Mouse (Mus musculus) ES-E14 (cell line): ENCODE results near the gene Nkx6-1. TPM values are rescaled to one million over a fixed set of nuclear protein-coding genes. Genes with fewer than 3 reads are reported as not detected.

Experiments used
- DNase-seq: peaks from one replicate; pipeline ENCODE4 v3.0.0-alpha.2; 2013; ENCODE audit warnings: low read depth, low spot score
- H3K27ac ChIP-seq: 2 replicates; pipeline ENCODE4 v1.5.1; 2012; ENCODE audit warnings: low read depth, mild to moderate bottlenecking, low read length, moderate library complexity, mixed read lengths; ENCODE audit not compliant: poor library complexity, insufficient read depth, severe bottlenecking
- H3K36me3 ChIP-seq: 2 replicates; pipeline ENCODE4 v1.6.1; 2012; ENCODE audit warnings: mild to moderate bottlenecking, low read length, moderate library complexity, mixed read lengths; ENCODE audit not compliant: control insufficient read depth, poor library complexity, insufficient read depth, severe bottlenecking
- H3K4me1 ChIP-seq, 2 experiments: fragments of 150-350 bp in 1 of 2; sonication (generic) in 1 of 2; 2 replicates each; pipeline ENCODE4 v1.6.1; 2012; ENCODE audit warnings: low read length in 2 of 2, mild to moderate bottlenecking in 1 of 2, mixed read lengths in 1 of 2; ENCODE audit not compliant: control insufficient read depth in 2 of 2, insufficient read depth in 2 of 2, poor library complexity in 1 of 2
- H3K4me3 ChIP-seq, 2 experiments: fragments of 150-350 bp in 1 of 2; sonication (generic) in 1 of 2; 2 replicates each; pipeline ENCODE4 v1.5.1; 2012; ENCODE audit warnings: low read length in 2 of 2, low read depth in 1 of 2, mild to moderate bottlenecking in 1 of 2, mixed read lengths in 1 of 2; ENCODE audit not compliant: insufficient read depth in 1 of 2, poor library complexity in 1 of 2, severe bottlenecking in 1 of 2
- H3K9ac ChIP-seq: 2 replicates; pipeline ENCODE4 v1.6.1; 2012; ENCODE audit warnings: low read depth, mild to moderate bottlenecking, low read length, mixed read lengths; ENCODE audit not compliant: poor library complexity, insufficient read depth, severe bottlenecking
- H3K9me3 ChIP-seq: fragments of 150-350 bp; sonication (generic); 2 replicates; pipeline ENCODE4 v1.6.1; 2012; ENCODE audit warnings: low read depth, mild to moderate bottlenecking, low read length; ENCODE audit not compliant: control insufficient read depth, insufficient read depth
- CHD2 ChIP-seq: IDR thresholded peaks from 2 replicates; pipeline ENCODE4 v1.6.1; 2014; ENCODE audit warnings: mild to moderate bottlenecking, low read depth, low read length, inconsistent platforms
- HCFC1 ChIP-seq: IDR thresholded peaks from 2 replicates; pipeline ENCODE4 v1.6.1; 2012; ENCODE audit warnings: low read length, inconsistent platforms, borderline replicate concordance; ENCODE audit not compliant: insufficient read depth
- MAFK ChIP-seq: IDR thresholded peaks from 2 replicates; pipeline ENCODE4 v1.6.1; 2014; ENCODE audit warnings: mild to moderate bottlenecking, low read depth, low read length, inconsistent platforms; ENCODE audit not compliant: insufficient read depth
- ZC3H11A ChIP-seq: IDR thresholded peaks from 2 replicates; pipeline ENCODE4 v1.6.1; 2012; ENCODE audit warnings: low read depth, mild to moderate bottlenecking, inconsistent platforms, low read length, borderline replicate concordance
- ZNF384 ChIP-seq: IDR thresholded peaks from 2 replicates; pipeline ENCODE4 v1.6.1; 2012; ENCODE audit warnings: low read depth, low read length, inconsistent platforms
- in situ Hi-C, 2 experiments: fragments of 600-800 bp; cut with MboI; formaldehyde crosslinking; loops; one replicate each; pipeline ENCODE4 v1.15.1; 2025; ENCODE audit warnings: low sequenced_read_pairs in 2 of 2, inconsistent platforms in 1 of 2; ENCODE audit not compliant: unreplicated experiment in 2 of 2
- total RNA-seq: library from RNA; depleted of rRNA; stranded (reverse); fragments of 300-350 nt; gene quantifications from 2 replicates; pipeline ENCODE4 v1.2.3, GENCODE M21; 2012

Nkx6-1 gene
- total RNA-seq, 1 experiment: 0.04 TPM

DNA sequence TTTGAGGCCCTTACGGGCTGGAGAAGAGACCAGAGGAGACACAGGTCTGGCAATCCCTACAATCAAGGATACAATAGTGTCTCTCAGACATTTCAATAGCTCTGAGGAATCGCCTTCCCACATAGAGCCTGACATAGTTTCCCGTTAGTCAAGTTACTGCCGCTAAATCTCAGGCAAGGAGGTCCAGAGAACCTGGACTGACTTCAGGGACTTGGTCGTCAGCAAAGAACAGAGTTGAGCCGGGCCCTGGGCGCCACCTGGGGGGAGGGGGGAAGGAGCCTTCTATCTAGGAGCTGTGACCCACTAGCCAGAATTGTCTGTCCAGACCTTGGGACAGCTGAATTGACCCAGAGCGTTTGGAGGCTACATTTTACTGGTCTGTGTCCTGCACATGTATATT is 2.3 kb downstream of the Nkx6-1 start:
- Histone ChIP-seq H3K9me3 (no peaks in the 10 kb centered on the region), H3K4me1 (peaks cover 0 to 9% of the 10 kb centered on the region in 2 experiments; a peak in 1 of 4 replicates), H3K36me3 (no peaks in the 10 kb centered on the region), H3K27ac (no peak overlapping the region), H3K9ac (no peak overlapping the region), H3K4me3 (no peak overlapping the region)
- TF ChIP-seq CHD2 (no peak), ZC3H11A (no peak), ZNF384 (no peak), HCFC1 (no peak), MAFK (no peak)
- in situ Hi-C loops: loop anchor here in 1 of 2 experiments (25.0 kb wide), 2 partner anchors 825 to 950 kb away; partner anchors contain the start of genes Gpat3 and Hpse
- no peak for DNase-seq

DNA sequence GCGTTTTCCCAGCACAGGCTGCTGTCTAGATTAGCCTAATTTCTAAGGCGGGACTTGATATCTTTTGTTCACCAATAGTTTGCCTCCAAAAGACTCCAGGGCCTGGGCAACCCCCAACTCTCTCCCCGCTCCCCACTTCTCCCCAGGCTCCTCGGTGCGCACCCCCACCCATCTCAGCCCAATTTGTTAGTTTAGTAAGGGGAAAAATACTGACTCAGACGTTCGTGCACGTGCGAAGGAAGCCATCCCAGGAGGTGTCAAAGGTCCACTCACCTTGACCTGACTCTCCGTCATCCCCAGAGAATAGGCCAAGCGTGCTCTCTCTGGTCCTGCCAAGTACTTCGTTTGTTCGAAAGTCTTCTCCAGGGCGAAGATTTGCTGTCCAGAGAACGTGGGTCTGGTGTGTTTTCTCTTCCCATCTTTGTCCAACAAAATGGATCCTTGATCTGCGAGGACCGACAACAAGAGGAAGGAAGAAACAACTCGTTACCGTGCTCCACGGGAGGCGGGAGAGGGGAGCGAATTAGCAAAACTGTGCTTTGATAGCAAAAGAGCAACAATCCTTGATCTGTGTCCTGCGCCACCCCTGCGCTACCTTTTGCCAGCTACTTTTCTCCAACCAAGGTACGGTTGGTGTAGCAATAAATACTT is 3.1 kb downstream of the Nkx6-1 start:
- Histone ChIP-seq H3K4me3 (no peak overlapping the region), H3K9ac (no peak overlapping the region), H3K9me3 (no peaks in the 10 kb centered on the region), H3K4me1 (peaks cover 0 to 6% of the 10 kb centered on the region in 2 experiments; a peak in 1 of 4 replicates), H3K27ac (no peak overlapping the region), H3K36me3 (no peaks in the 10 kb centered on the region)
- DNase-seq: no peak
- in situ Hi-C loops: loop anchor here in 1 of 2 experiments (25.0 kb wide), 2 partner anchors 824 to 949 kb away; partner anchors contain the start of genes Gpat3 and Hpse
- TF ChIP-seq MAFK (no peak), HCFC1 (no peak), ZC3H11A (no peak), ZNF384 (no peak), CHD2 (no peak)

GRCm38 (mm10) chr5:101660666-101661065 is 4.1 kb downstream of the Nkx6-1 start:
- DNase-seq: no peak
- Histone ChIP-seq H3K27ac (no peak overlapping the region), H3K4me3 (no peak overlapping the region), H3K36me3 (no peaks in the 10 kb centered on the region), H3K9me3 (no peaks in the 10 kb centered on the region), H3K9ac (no peak overlapping the region), H3K4me1 (peaks cover 0 to 6% of the 10 kb centered on the region in 2 experiments; a peak in 1 of 4 replicates)
- no peak for TF ChIP-seq ZNF384
- no peak for TF ChIP-seq HCFC1
- no peak for TF ChIP-seq CHD2
- TF ChIP-seq MAFK: no peak
- no peak for TF ChIP-seq ZC3H11A
- in situ Hi-C loops: loop anchor here in 1 of 2 experiments (25.0 kb wide), 2 partner anchors 823 to 948 kb away; partner anchors contain the start of genes Gpat3 and Hpse

DNA sequence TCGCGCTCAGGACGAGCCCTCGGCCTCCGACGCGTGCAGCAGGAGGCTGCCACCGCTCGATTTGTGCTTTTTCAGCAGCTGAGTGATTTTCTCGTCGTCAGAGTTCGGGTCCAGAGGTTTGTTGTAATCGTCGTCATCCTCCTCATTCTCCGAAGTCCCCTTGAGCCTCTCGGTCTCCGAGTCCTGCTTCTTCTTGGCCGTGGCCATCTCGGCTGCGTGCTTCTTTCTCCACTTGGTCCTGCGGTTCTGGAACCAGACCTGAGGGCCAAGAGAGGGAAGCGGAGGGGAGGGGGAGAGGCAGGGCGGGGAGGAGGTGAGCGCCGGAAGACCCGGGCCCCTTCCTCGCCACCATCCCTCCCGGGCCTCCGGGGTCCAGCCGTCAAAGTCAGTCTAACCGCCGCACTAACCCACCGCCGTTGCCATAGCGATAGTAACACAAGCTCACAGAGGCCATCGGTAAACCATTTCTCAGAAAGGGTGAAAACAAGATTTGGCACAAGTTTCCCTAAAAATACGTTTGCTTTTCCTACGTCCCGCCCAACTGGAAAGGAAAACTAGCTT is 5.3 kb downstream of the Nkx6-1 start:
- no peaks in the 10 kb centered on the region for H3K9me3 ChIP-seq
- TF ChIP-seq HCFC1 (no peak), MAFK (no peak), CHD2 (no peak), ZC3H11A (no peak), ZNF384 (no peak)
- no peak overlapping the region for H3K27ac ChIP-seq
- peaks cover 0 to 6% of the 10 kb centered on the region in 2 experiments; a peak in 1 of 4 replicates for H3K4me1 ChIP-seq
- no peaks in the 10 kb centered on the region for H3K36me3 ChIP-seq
- in situ Hi-C loops: loop anchor here in 1 of 2 experiments (25.0 kb wide), 2 partner anchors 822 to 947 kb away; partner anchors contain the start of genes Gpat3 and Hpse
- peak overlapping the region; percentile 23 for H3K4me3 ChIP-seq
- DNase-seq: no peak
- H3K9ac ChIP-seq: no peak overlapping the region
